Mouse (Mus musculus): Measurements from ENCODE around the gene Pnrc1.
"Not testable (repeated sequence)": the region's sequence is repeated elsewhere in the genome, so short reads cannot be mapped to it uniquely, and the experiment has no call there.

The Pnrc1 gene

GRCm38 (mm10) chr4:33290002-33290401, at the start of gene Pnrc1:
Gene Pnrc1, minus strand, starts transcription at chr4:33290163.
- peak; percentile 38 for DNase-seq (ENCODE audit: low spot score)

GRCm38 (mm10) chr4:33337999-33338398, 48.0 kb upstream of the Pnrc1 start:
- no peak for DNase-seq (ENCODE audit: low spot score)

DNA sequence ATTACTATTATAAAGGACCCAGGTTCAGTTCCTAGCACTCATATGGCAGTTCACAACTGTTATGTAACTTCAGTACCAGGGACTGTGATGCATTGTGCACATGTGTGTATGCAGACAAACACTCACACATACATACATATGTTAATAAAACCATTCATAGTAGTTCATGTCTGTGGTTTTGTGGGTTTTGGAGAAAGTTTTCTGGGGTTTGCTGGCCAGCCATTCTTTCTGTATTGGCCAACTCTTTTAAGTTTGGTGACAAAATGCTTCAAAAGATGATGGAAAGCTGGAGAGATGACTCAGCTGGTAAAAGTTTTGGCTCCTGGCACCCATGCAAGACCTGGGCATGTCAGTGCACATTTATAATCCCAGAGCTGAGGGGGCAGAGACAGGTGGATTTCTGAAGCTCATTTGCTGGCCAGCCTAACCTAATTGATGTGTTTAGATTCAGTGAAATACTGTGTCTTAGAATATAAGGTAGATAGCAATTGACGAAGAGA, 43.0 kb upstream of the Pnrc1 start:
- no peak for DNase-seq (ENCODE audit: low spot score)

DNA sequence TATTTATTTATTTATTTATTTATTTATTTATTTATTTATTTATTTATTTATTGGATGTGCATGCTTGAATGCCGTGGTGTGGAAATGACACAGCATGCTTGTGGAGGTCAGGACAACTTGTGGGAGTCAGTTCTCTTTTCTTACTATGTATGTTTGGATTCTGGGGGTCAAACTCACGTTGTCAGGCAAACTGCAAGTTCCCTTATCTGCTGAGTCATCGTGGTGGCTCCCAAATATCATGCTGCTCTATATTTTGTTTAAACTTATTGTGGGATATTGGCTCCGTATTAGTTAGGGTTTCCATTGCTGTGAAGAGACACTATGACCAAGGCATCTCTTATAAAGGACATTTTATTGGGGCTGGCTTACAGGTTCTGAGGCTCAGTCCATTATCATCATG, 41.2 kb upstream of the Pnrc1 start:
- DNase-seq (ENCODE audit: low spot score): no peak

DNA sequence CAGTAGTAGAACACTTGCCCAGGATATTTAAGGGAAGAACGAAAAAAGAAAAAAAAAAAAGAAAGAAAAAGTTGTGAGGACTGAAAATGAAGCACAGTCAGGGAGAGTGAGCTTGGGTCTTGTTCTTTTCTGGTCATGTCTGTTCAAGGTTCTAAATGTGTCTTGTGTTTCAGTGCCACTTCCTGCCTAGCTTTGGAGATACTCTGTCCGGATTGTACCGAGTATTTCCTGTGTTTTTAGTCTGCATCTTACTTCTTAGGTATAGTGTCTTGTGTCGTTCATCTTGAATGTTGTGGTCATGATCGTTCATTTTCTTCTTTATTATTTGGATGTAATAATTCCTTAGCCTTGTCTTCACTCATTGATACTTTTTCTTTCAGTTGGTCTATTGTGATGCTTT, 25.9 kb upstream of the Pnrc1 start:
- no peak for DNase-seq (ENCODE audit: low spot score)

- not testable (repeated sequence) for DNase-seq (ENCODE audit: low spot score)
These were observed 24.2 kb upstream of the Pnrc1 start for GRCm38 (mm10) chr4:33314150-33314549.

GRCm38 (mm10) chr4:33310840-33311437, 21.0 kb upstream of the Pnrc1 start:
- no peak for DNase-seq (ENCODE audit: low spot score)

DNA sequence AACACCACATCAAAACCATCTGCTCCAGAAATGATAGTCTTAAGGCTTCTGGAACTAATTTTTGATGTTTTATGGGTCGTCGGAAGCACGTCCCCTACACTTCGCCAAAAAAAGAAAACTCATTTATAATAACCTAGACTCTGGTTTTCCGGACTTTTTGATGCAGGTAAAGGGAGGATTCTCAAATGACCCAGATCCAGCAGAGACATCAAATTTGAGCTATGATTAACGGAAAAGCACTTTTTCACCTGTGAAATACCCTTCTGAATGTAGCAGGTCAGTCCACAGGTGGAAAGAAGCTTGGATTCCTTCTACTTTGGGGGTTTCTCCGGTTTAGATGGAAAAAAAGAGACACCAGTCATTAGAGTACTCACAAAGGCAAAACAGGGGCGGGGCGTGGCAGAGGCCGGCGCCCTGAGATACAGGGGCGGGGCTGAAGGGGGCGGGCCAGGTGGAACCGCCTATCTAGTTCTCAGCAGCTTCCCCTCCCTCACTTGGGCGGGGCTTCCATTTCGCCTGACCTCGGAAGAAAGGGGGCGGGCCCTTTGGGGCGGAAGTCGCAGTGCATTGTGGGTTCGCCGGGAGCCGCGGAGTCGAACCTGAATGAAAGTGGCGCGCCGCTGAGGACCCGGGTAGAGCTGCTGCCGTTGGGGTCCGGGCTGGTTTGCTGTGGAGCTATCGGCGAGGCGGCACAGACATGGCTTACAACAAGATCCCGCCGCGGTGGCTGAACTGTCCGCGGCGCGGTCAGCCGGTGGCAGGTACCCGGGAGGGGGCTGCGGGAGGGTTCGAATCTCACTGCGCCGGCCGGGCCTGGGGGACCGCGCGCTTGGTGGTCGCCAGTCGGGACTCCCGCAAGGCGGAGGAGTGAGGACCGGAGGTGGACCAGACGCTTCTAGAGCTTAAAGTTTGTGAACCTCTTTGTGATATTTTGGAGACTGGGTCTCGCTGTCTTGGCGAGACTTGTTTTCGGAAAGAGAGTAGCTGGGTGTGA, 20.1 kb upstream of the Pnrc1 start, which contains the start of gene Rngtt:
TSS of gene Rngtt (plus strand) at position 548 of the 994 bp plus-strand sequence.
- peak; percentile 95 for DNase-seq (ENCODE audit: low spot score)

GRCm38 (mm10) chr4:33307146-33307545, 17.2 kb upstream of the Pnrc1 start:
- no peak for DNase-seq (ENCODE audit: low spot score)

DNA sequence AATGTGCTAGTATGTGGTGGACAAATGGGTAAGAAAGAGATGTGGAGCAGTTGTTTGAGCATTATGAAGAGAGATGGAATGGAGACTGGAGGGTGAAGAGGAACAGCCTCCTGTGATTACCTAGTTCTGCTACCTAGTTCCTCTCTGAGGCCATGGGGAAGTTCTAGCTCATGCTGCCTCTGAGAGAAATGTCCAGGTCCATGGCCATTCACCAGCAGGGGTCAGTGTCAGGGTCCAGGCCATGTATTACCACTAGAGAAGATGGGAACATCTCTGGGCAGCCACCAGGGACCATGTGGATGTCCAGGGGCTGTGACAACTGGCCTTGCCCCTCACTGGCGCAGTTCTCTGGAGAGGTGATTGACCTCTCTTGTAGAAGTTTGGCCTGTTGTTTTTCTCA, 13.1 kb upstream of the Pnrc1 start:
- no peak for DNase-seq (ENCODE audit: low spot score)

GRCm38 (mm10) chr4:33300891-33301665, 11.1 kb upstream of the Pnrc1 start:
- not testable (repeated sequence) for DNase-seq (ENCODE audit: low spot score)

DNA sequence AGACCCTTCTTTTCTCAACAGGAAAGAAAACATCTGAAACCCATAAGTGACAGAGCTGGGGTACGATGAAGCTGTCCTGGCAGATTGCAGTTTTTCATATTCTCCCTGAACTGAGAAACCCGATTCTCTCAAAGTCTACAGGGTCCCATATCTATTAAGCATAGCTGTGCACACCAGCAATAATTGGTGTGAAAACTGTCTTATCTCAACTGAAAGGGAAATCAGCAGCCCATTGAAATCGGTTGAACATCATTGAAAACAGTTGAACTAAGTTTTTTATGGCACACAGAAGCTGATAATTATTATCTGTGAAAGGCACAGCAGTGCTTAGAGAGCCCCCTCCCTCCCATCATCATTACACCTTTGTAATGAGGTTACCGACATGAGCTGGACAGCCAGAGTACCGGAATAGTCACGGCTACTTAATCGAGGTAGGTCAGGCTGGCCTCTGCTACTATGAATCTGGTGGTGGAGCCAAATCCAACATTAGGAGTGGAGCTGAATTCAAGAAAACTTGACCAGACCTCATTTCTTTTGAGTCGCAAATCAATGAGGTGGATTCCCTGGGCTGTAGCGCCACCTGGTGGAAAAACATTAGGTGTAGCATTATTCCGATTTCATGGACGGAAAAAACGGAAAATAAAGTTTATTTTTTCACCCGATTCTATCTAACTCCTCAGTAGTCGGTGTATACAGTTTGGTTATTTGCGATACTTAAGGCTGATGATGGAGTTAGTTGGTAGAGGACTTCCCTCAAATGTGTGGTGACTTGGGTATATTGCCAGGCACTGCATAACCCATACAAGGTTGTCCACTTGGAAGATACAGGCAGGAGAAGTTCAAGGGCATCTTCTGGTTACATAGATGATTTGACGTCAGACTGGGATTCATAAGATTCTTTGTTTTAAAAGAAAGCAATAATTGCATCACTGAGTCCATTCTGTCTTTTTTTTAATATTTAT, 2.7 kb upstream of the Pnrc1 start:
- peak; percentile 65 for DNase-seq (ENCODE audit: low spot score)

GRCm38 (mm10) chr4:33290878-33291277, 915 bp upstream of the Pnrc1 start:
- DNase-seq (ENCODE audit: low spot score): no peak

GRCm38 (mm10) chr4:33289106-33289650, 785 bp downstream of the Pnrc1 start:
- DNase-seq (ENCODE audit: low spot score): no peak

- no peak for DNase-seq (ENCODE audit: low spot score)
These were observed 4.5 kb downstream of the Pnrc1 start for GRCm38 (mm10) chr4:33285448-33285847.

DNA sequence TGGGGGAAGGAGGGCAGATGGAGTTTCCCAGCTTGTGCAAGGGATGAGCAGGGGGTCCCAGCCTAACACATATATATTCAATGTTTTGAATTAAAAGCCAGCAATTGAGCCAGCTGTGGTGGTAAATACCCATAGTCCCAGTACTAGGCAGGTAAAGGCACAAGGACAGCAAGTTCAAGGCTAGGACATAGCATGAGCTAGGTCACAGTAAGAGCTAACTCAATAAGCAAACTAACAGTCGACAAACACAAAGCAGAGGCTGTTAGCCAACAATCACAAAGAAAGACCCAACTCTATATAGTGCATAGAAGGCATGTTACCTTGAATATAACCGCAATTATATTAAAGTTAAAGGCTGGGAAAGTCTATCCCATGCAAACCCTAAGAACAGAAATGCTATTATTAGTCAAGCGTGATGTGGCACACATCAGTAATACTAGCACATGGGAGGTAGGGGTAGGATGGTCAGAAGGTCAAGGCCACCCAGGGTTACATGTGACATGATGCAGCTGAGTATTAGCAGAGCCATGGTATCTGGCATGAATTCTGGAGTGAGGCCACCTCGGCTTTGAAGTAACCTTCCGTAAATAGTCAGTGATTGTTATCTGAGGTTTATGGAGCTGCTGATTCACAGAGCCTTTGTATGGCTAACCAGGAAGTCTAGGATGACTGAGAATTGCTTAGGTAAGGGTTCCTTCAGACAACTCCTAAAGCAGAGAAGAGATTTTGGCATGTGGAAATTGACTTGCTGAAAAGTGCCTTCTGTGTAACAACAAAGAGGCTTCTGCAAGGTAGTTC, 5.7 kb downstream of the Pnrc1 start:
- no peak for DNase-seq (ENCODE audit: low spot score)

GRCm38 (mm10) chr4:33281891-33282685, 7.9 kb downstream of the Pnrc1 start:
- no peak for DNase-seq (ENCODE audit: low spot score)

DNA sequence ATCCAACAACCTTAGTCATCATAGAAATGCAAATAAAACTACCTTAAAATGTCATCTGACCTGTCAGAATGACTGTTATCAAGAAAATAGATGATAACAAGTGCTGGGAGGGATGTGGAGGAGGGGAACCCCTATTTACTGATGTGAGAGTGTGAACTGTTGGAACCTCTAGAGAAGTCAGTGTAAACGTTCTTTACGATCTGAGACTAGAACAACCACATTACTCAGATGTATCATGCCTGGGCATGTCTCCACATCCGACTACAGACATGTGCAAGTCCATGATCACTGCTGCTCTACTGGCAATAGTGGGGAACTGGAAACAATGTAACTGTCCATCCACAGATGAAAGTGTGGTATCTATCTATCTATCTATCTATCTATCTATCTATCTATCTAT, 16.5 kb downstream of the Pnrc1 start:
- no peak for DNase-seq (ENCODE audit: low spot score)
